Mouse (Mus musculus) cerebellum, adult 18-20 months (tissue): ENCODE measurements around the gene H2afv.
"Not testable (repeated sequence)": the region's sequence is repeated elsewhere in the genome, so short reads cannot be mapped to it uniquely, and the experiment has no call there.

Source experiments
- DNase-seq, 2 experiments: peaks; one replicate each; pipeline ENCODE4 v3.0.0; 2021

H2afv gene

GRCm38 (mm10) chr11:6468541-6468940 lies 24.3 kb upstream of the H2afv start:
- DNase-seq = no peak

GRCm38 (mm10) chr11:6465122-6465521 lies 20.9 kb upstream of the H2afv start:
- peak; percentile 71 to 75 for DNase-seq

DNA sequence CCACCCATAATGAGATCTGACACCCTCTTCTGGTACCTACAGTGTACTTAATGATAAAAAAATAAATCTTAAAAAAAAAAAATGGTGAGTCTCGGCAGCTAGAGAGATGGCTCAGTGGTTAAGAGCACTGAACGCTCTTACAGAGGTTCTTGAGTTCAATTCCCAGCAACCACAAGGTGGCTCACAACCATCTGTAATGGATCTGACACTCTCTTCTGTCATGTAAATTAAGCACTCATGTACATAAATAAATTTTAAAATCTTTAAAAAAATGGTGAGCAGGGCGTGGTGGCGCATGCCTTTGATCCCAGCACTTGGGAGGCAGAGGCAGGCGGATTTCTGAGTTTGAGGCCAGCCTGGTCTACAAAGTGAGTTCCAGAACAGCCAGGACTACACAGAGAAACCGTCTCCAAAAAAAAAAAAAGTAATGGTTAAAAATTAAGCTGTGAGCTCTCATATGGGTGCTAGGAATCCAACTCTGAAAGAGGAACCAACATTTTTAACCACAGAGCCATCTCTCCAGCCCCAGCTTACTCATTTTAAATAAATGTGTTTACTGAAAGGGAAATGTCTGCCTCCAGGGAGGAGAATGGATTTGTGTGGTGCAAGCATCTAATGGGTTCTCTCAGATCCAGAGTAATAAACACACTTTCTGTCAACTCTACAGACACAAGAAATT lies 19.1 kb upstream of the H2afv start:
- no peak for DNase-seq

- no peak for DNase-seq
Observed at GRCm38 (mm10) chr11:6456083-6456482, 11.8 kb upstream of the H2afv start.

DNA sequence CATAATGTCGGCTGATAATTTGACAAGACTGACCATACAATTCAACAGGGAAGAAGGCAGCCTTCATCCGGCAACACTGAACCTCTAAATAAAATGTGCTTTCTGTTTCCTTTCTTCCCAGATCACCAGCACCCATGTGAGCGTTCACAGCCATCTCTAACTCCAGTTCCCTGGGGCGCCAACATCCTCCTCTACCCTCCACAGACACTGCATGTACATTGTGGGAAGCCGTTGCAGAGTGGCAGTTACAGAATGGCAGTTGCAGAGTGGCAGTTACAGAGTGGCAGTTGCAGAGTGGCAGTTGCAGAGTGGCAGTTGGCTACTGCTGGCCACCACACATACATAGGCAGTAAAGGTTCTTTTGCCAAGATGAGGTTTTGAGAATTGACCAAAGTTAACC lies 3.9 kb upstream of the H2afv start:
- DNase-seq = not testable (repeated sequence)

GRCm38 (mm10) chr11:6447493-6447892 lies 3.2 kb upstream of the H2afv start:
- no peak for DNase-seq

DNA sequence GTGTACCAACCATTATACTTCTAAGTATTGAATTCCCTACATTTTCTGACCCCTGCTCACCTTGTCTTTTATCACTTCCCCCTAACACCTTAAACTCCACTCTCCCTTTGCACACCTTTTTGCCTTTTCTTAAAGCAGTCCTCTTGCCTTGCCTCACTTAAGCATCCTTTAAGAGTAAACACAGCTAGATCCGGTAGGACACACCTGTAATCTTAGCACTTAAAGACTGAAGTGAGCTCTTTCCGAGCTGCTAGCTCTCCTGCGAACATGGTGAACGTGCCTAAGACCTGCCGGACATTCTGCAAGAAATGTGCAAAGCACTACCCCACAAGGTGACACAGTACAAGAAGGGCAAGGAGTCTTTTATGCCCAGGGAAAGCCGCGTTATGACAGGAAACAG lies 1.7 kb upstream of the H2afv start:
- DNase-seq = no peak

DNA sequence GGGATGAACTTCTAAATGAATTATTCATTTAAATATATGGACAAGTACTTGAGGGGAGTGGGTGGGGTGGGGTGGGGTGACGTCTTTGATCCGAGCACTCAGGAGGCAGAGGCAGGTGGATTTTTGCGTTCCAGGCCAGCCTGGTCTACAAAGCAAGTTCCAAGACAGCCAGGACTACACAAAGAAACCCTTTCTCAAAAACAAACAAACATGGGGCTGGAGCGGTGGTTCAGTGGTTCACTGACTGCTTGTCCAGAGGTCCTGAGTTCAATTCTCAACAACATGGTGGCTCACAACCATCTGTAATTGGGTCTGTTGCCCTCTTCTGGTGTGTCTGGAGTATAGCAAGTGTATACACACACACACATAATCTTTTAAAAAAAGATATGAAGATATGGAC lies 1.2 kb upstream of the H2afv start:
- DNase-seq = no peak

DNA sequence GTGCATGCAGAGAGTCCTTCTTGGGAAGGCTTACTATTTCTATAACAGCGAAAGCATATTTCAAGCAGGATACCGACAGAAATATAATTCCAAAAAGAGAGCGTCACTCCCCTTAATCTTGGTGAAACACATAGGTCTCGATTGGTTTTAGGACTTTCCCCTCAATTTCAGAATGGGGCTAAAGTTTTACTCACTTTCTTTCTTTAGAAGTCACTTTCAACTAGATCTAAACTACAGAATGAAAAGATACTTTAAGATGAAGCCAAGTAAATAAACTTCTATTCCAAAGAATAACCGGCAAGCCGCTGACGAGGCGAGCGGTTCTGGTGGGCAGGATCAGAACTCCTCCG lies 541 bp downstream of the H2afv start:
- no peak for DNase-seq

GRCm38 (mm10) chr11:6443102-6443501 lies 1.1 kb downstream of the H2afv start:
- no peak for DNase-seq

DNA sequence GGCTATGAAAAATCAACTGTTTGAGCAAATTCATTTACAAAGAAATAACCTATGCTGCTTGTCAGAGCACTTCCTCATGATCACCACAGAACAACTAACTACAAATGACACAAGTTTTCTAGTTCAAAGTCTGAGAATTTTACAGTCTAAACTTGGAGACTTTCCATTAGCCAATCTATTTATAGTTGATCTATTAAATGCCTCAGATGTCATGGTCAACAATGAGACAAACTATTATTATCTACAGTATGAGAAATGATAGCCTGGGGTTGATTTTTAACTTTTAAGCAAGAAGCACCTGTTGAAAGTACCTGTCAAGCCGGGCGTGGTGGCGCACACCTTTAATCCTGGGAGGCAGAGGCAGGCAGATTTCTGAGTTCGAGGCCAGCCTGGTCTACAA lies 1.7 kb downstream of the H2afv start:
- no peak for DNase-seq

DNA sequence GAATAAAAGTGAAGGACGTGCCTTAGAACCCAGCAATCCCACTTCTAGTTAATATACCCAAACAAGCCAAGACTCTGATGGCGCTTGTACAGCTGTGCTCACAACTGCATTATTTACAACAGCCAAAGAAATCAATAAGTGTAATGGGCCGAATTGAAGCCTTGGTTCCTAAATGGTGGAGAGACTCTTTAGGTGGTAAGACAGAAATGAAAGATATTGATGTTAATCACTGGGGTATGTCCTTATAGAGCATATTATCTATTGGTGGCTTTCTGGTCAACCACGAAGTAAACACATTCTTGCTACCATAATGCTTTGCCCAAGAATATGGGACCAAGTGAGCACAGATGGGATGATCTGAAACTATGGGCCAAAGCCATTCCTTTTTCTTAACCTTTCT lies 4.1 kb downstream of the H2afv start:
- DNase-seq = no peak

GRCm38 (mm10) chr11:6437667-6438066 lies 6.6 kb downstream of the H2afv start:
- no peak for DNase-seq

DNA sequence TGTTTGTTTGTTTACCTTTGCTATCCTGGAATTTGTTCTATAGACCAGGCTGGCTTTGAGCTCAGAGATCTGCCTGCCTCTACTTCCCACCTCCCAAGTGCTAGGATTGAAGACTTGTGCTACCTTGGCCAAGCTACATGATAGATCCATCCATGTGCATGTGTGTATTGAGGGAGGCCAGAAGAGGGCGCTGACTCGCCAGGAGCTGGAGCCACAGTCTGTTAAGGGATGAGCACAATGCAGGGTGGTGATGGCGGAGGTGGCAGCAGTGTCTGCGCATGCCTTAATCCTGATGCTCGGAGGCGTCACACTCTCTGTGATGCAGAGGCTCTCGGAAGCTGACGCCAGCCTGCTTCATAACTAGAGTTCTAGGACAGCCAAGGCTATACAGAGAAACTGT lies 7.8 kb downstream of the H2afv start:
- peak; percentile 53 to 58 for DNase-seq

GRCm38 (mm10) chr11:6430186-6430585 lies 14.1 kb downstream of the H2afv start:
- DNase-seq = no peak

GRCm38 (mm10) chr11:6420722-6421350 lies 23.4 kb downstream of the H2afv start:
- DNase-seq = no peak

GRCm38 (mm10) chr11:6420283-6420703 lies 23.9 kb downstream of the H2afv start:
- DNase-seq = no peak

- not testable (repeated sequence) for DNase-seq
Observed at GRCm38 (mm10) chr11:6419156-6419555, 25.1 kb downstream of the H2afv start.

DNA sequence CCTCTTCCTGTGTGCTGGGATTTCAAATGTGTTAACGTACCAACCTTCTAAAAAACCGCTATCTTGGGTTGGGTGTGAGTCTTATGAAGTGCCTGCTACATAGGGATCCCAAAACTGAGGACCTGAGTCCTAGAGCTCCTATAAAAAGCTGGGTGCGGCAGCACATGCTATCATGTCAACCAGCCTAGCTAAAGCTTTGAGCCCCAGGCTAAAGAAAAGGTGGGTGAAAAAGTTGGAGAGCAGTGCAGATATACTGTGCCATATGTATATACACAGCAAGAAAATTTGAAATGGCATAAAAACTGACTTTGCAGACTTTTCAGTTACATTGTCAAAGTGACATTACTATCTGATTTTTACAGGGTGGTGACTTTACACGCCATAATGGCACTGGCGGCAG lies 25.5 kb downstream of the H2afv start:
- no peak for DNase-seq

DNA sequence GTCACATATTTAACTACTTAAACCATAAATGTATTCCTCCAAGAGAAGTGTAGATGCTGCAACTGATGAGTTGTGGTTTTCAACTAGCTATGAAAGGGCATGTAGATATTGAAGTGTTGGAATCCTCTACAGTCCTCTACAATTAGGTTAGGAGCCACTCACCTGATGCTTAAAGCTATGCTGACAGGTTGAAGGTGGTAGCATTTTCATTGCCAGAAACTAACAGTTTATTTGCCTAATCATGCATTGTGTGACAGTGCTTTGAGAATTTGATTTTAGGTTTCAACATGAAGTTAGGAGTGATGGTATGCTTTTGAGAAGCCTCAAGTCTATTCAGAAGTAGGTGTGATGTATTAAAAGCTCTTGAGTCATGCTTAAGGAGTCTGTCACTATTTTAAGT lies 26.8 kb downstream of the H2afv start:
- no peak for DNase-seq

GRCm38 (mm10) chr11:6417069-6417468 lies 27.2 kb downstream of the H2afv start:
- DNase-seq = no peak

DNA sequence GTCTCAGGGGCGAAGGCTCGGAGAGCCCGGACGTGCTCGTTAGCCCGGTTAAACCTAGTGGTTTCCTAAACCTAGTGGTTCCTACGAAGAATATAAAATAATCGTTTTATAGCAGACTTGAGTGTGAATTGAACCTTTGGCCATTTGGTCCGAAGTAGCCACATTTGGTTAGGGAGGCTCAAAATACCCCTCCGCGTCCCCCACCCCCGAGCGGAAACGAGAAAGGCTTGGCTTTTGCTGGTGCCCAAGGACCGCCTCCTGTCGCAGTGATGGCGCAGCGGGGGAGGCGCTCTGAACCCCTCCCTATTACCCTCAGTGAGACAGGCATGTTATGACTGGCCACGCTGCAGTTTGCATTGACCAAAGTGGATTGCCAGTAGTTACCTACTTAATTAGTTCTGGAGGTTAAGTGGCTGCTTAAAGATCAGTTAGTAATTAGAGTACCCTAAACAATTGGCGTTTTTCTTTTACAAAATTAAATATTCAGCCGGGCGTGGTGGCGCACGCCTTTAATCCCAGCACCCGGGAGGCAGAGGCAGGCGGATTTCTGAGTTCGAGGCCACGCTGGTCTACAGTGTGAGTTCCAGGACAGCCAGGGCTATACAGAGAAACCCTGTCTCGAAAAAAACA lies 27.7 kb downstream of the H2afv start:
- peak; percentile 84 to 88 for DNase-seq

DNA sequence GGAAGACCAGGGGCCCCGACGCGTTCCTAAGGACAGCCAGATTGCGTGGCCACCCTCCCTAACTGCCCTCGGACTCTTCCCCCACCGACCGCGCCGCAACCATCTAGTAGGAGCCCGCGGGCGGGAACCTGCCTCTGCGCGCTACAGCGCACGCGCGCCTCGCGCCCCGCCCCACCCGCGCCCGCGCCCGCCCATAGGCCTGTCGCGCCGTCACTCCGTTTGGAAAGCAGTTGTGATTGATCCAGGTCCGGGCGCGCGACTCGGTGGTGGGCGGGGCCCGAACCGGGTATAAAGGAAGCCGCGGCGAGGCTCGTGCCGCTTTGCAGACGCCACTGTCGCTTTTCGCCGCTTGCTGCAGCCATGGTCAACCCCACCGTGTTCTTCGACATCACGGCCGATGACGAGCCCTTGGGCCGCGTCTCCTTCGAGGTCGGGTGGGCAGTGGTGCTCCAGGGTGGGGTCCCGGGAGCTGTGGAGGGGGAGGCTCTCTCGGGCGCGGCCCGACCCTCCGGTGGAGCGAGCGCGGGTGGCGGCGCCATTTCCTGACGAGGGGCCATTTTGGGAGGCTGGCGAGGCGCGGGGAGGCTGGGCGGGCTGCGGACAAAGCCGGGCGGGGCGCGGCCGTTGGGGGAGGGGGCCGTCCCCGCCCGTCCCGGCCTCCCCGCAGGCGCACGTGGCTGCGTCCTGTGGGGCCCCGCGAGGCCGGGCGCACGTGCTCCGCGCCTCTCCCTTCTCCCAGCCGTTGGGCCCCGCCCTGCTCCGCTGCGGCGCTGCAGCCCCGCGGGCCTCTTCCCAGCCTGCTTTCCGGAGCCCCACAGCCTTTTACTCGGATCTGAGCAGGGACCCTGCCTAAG lies 28.5 kb downstream of the H2afv start:
- DNase-seq = peak; percentile 95 to 100
